Mouse (Mus musculus): ENCODE results near the gene St3gal3. TPM values are rescaled to one million over a fixed set of nuclear protein-coding genes. Genes with fewer than 3 reads are reported as not detected.

The St3gal3 gene
- 1 to 10 TPM; 3.6 to 5.5 TPM for polyA plus RNA-seq (2017; shearing (Covaris generic))

DNA sequence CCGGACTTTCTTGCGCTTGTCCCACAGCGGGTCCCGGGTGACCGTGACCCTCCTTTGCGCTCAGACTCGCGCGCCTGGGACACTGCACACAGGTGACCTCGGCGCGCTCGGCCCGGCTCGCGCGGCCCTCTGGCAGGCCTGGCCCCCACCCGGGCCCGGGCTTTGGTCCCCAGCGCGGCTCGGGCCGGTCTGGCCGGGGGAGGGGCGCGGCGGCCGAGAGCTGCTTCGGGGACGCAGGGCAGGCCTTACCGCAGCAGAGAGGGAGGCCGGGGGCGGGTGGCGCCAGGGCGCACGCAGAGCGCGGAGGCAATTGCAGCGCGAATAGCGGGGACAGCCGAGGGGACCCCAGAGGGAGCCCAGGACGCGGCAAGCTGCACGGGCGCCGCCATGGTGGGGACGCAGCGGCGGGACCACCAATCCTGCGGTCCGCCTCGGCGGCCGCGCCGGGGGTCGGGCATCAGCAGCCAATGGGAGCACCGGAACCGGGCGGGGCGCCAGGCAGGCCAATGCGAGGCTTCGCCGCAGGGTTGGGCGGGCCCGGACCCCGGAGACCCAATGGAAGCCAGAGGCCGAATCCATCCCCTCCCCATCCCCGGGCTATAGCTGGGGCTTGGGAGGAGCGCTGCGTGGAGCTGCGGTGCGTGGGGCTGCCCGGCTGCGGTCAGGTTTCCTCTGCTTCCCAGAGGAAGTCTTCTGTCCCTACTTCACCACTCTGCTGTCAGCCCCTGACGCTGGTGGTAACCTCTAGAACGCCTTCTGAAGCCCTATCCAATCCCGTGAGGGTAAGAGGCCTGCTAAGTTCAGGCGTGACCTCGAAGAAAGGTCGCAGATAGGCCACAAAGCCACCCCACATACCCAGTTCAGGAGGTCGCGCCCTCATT is at the start of gene St3gal3:
St3gal3 (minus strand) TSS at position 430 of the 881 bp plus-strand sequence.

DNA sequence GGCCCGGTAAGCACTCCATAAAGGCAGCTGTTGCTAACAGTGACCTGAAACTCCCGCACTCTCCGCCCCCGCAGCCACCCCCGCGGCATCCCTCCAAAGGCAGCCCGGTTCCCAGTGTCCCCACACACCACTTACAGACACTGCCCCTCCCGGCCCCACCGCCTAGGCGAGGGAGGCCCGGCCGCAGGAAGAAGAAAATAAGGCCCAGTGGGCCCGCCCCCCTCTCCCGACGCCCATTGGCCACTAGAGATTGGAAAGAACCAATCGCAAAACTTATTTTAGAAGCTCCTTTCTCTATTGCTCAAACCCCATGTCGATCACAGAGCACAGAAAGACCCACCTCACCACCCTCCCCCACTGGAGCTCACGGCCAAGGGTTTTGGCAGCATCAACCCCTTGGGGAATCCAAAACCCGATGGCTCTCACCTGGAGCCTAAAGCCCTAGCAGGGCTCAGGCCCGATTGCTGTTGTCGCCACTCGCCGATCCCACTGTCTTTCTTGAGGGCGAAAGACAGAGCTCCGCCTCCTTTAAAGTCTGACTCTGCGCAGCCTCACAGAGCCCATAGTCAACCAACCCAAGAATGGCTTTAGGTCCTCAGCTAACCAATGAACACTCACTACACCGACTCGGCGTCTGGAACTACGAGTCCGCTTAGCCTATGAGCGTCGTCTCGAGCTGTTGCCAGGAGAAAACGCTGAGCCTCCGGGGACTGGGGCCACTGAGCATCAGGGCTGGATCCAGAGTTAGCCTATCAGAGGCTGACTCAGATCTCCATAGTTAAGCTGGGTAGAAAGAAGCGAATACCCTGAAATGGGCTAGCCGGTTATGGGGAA is 45.0 kb upstream of the St3gal3 start, which contains the start of gene Kdm4a:
Kdm4a (minus strand) TSS at position 577 of the 834 bp plus-strand sequence.

DNA sequence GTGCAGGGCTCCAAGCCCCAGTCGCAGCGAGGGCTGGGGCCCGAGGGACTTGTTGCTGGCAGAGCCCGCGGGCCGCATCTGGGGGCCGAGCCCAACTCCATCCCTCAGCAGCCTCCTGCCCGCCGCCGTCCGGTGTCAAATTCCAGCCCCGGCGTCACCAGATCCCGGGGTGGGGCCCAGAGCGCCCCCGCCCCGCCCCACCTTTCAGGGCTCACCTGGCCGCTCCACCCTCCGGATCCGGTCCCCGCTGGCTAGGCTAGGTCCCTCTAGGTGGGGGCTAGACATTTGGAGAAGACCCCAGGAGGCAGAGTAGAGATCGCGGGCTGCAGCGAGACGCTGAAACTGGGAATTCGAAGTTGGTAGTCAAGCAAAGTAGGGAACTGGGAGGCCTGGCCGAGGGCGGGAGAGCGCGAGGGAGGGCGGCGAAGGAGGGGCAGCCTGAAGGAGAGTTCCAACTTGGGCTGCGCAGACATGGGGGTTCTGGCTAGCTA is 205.3 kb downstream of the St3gal3 start, which contains the start of gene Artn:
Artn (minus strand) TSS at position 373 of the 491 bp plus-strand sequence.

DNA sequence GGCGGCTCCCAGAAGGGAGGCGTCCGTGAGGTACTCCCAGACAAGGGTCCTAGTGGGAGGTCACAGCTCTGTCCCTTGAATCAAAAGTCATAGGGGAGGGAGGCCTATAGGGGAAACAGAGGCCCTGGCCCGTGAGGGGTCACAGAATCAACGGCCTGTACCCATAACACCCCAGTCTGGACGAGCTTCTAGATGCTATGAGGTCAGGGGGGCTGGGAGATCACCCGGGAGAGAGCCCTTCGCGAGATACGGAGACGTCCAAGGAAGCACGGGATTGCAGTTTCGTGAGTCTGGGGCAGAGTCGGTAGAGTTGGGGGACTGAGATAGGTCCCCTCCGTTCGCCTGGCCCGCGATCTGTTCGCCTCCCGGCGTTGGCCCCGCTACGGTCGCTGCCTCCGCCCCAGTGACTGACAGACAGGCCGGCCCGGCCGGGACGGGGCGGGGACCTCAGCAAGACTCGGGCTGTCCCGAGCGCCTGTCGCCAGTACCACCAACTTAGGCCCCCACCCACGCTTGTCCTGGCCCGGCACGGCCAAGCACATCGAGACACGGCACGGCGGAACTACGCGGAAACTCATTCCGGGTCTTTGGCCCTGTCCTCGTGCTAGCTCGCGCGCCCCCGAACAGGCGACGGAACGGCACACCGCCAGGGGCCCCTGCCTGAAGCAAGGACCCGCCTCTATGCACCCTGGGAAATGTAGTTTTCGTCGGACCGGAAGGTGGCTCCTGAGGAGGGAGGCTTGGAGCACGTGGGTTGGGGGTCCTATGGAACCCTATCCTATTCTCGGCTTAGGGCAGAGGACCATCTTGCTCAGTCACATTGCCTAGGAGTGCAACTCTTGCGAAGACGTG is 219.9 kb downstream of the St3gal3 start, which contains the start of gene Ipo13:
Ipo13 (minus strand) TSS at position 409 of the 852 bp plus-strand sequence.

GRCm38 (mm10) chr4:117891738-117892161 is 243.0 kb downstream of the St3gal3 start, which contains the start of gene Dph2:
TSS of gene Dph2 (minus strand) at chr4:117892032.

GRCm38 (mm10) chr4:117887133-117887532 is 247.6 kb downstream of the St3gal3 start, which contains the start of gene Atp6v0b:
TSS of gene Atp6v0b (minus strand) at chr4:117887333.

GRCm38 (mm10) chr4:117882701-117883691 is 251.7 kb downstream of the St3gal3 start, which contains the start of gene B4galt2:
TSS of gene B4galt2 (minus strand) at chr4:117883487.

Other genes with a start within 250 kb of the St3gal3 start
- gene Atp6v0b, start 247.6 kb downstream of the St3gal3 start, polyA plus RNA-seq (2017; shearing (Covaris generic)): 100 to 1,000 TPM; 167 to 231 TPM
- gene Dph2, start 242.9 kb downstream of the St3gal3 start, polyA plus RNA-seq (2017; shearing (Covaris generic)): 10 to 100 TPM; 31.7 to 56.9 TPM
- 10 to 100 TPM; 32.4 to 32.8 TPM for gene Ipo13, start 219.9 kb downstream of the St3gal3 start, polyA plus RNA-seq (2017; shearing (Covaris generic))
- not detected for gene Artn, start 205.2 kb downstream of the St3gal3 start, polyA plus RNA-seq (2017; shearing (Covaris generic))
- gene Kdm4a, start 45.1 kb upstream of the St3gal3 start, polyA plus RNA-seq (2017; shearing (Covaris generic)): 10 to 100 TPM; 26.8 to 29.9 TPM
- gene Ptprf, start 156.5 kb upstream of the St3gal3 start, polyA plus RNA-seq (2017; shearing (Covaris generic)): 1 to 10 TPM in 1 of 2 experiments, under 1 TPM in 1; 0.57 to 2.4 TPM